Mouse (Mus musculus): ENCODE measurements around the gene Gm10670.
"Not testable (repeated sequence)": the region's sequence is repeated elsewhere in the genome, so short reads cannot be mapped to it uniquely, and the experiment has no call there.

Gene Gm10670

GRCm38 (mm10) chr7:20474825-20475224 is at the start of gene Gm10670:
Gene Gm10670 (minus strand): TSS chr7:20474925.
- not testable (repeated sequence) for DNase-seq

GRCm38 (mm10) chr7:20510434-20510833 is 35.7 kb upstream of the Gm10670 start, which contains the start of gene Vmn1r103:
Gene Vmn1r103 (minus strand): TSS chr7:20510534.
- not testable (repeated sequence) for DNase-seq

- DNase-seq: not testable (repeated sequence)
These were observed 32.2 kb downstream of the Gm10670 start, which contains the start of gene Vmn1r101 for GRCm38 (mm10) chr7:20442493-20442892. Gene Vmn1r101 (minus strand): TSS chr7:20442593.

All from right cerebral cortex, postnatal 14 days (tissue).